Mouse (Mus musculus): Measurements from ENCODE around the gene C2cd4b. TPM values are rescaled to one million over a fixed set of nuclear protein-coding genes. Genes with fewer than 3 reads are reported as not detected.

The C2cd4b gene
- polyA plus RNA-seq (2014; fragmentation: Nextera tagmentation; extraction: Ambion mirVana) = 2.4 and 2.6 TPM in 2 replicates

DNA sequence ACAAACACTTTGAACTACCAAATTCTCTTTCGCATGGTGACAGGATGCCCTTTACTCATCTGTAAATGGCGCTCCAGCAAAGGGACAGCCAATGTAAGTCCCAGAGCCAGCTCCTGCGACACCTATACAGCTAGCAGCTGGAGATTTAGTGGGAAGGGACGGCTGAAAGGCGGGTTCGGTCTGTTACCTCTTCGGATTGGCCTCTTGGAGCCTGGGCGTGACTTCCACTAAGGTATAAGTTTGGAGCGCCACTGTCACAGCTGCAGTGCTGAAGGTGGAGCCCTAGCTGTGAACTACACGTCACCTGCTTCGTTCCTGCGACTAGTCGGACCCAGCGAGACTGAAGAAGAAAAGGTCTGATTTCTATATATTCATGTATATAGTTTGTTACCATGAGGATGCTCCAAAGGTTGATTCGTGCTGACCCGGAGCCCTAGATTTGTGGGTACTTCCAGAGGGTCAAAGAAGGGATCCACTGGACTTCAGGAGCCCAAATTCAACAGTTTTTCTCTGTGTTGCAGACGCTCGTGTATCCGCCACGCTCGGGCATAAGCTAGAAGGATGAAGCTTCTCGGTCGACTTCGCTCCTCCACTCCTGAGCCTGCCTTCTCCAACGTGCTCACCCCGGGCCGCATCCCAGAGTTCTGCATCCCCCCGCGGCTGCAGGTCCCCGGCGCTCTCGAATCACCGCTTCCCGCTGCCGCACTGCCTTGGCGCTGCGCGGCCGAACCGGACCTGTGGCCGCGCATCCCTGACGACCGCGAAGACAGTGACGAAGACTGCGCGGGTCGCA lies at the start of gene C2cd4b:
Gene C2cd4b (plus strand): TSS at position 275 of the 793 bp plus-strand sequence.
- peak within 1 kb of the TSS; percentile 75 to 84 for H3K27ac ChIP-seq (replicated peaks in 1 of 2; ENCODE audit: control insufficient read depth in 1 of 2, insufficient read depth in 1 of 2, low read depth in 2 of 2, low read length in 2 of 2)
- H3K4me2 ChIP-seq (ENCODE audit: low read length) = peak within 1 kb of the TSS; percentile 92

DNA sequence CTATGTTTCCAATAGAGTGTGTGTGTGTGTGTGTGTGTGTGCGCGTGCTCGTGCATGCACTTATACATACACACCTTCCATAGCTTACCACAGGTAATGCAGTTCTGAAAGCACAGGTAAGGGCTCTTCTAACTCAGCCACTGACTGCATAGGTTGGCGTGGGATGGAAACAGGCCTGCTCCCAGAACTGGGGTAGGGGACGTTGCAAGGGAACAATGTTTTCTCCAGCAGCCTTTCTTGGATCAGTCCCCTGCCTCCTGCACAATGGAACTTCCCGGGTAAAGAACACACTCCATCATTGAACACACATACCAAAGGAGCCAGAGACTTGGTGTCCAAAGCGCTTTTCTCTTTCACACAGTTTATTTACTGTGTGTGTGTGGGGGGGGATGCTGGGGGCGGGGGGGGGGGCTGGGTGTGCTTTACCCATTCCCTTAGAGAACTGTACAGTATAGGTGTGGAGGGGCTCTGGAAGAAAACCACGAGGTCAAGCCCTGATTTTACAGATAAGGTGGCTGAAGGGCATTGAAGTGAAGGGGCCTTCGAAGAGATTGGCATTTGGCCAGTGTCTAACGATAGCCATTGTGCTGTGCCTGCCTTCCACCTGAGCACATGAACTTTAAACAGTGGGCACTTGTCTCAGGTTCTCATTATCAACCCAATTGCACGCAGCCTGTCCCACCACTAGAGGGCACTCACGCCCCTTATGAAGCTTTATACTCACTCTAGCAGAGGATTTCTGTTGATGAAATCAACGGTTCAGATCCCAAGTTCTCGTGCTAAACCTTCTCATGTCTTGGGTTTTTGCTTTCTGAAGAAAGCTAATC lies 48.0 kb upstream of the C2cd4b start:
- no peaks in the 10 kb centered on the region for H3K4me1 ChIP-seq (ENCODE audit: control insufficient read depth in 2 of 2, insufficient read depth in 2 of 2, low read length in 2 of 2)
- 33% methylated on average over 15 of the region's 15 CpGs for WGBS
- H3K9me3 ChIP-seq (ENCODE audit: control insufficient read depth, low read length) = no peaks in the 10 kb centered on the region
- H3K4me2 ChIP-seq (ENCODE audit: low read length) = no peak overlapping the region
- no peak overlapping the region for H3K9ac ChIP-seq (ENCODE audit: low read length)
- no peaks in the 10 kb centered on the region for H3K36me3 ChIP-seq (ENCODE audit: control insufficient read depth, insufficient read depth, low read length)
- ATAC-seq (ENCODE audit: insufficient number of reproducible peaks, insufficient read depth, low FRiP score, low read depth) = no peak
- H3K27ac ChIP-seq (replicated peaks in 1 of 2; ENCODE audit: control insufficient read depth in 1 of 2, insufficient read depth in 1 of 2, low read depth in 2 of 2, low read length in 2 of 2) = no peak overlapping the region
- no peaks in the 10 kb centered on the region for H3K27me3 ChIP-seq (ENCODE audit: control insufficient read depth, insufficient read depth, low read length)
- H3K4me3 ChIP-seq (ENCODE audit: control insufficient read depth in 1 of 2, insufficient read depth in 1 of 2, low read depth in 1 of 2, low read length in 2 of 2) = no peak overlapping the region

More for the DNA sequence above, at the start of gene C2cd4b:
- Histone ChIP-seq H3K9me3 (ENCODE audit: control insufficient read depth, low read length) (peaks cover 4% of the 10 kb centered on the region), H3K36me3 (ENCODE audit: control insufficient read depth, insufficient read depth, low read length) (no peaks in the 10 kb centered on the region), H3K9ac (ENCODE audit: low read length) (peak within 1 kb of the TSS; percentile 79), H3K4me1 (ENCODE audit: control insufficient read depth in 2 of 2, insufficient read depth in 2 of 2, low read length in 2 of 2) (peaks cover 0 to 12% of the 10 kb centered on the region in 2 experiments; a peak in 2 of 4 replicates), H3K4me3 (ENCODE audit: control insufficient read depth in 1 of 2, insufficient read depth in 1 of 2, low read depth in 1 of 2, low read length in 2 of 2) (peak within 1 kb of the TSS; percentile 71 to 86), H3K27me3 (ENCODE audit: control insufficient read depth, insufficient read depth, low read length) (peaks cover 23% of the 10 kb centered on the region)
- 3% methylated on average over 49 of the region's 49 CpGs for WGBS
- ATAC-seq (ENCODE audit: insufficient number of reproducible peaks, insufficient read depth, low FRiP score, low read depth) = peak; percentile 62

DNA sequence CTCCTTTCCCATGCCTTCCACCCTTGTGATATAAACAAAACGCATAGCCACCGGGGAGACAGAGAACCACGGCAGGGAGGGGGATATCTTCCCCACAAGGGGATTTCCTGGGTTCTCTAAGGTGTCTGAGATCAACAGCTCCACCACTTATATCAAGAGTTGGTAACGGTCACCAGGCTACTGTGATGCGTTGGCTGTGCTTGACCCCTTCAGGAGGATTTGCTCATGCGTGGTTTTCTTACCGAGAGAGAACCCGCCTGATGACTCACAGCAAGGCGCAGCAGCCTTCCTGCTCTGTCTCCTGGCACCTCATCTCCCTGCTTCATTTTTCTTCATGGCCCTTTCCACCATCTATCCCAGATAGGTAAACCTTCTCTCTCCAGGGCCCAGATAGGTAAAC lies 47.1 kb upstream of the C2cd4b start:
- no peak overlapping the region for H3K27ac ChIP-seq (replicated peaks in 1 of 2; ENCODE audit: control insufficient read depth in 1 of 2, insufficient read depth in 1 of 2, low read depth in 2 of 2, low read length in 2 of 2)
- no peaks in the 10 kb centered on the region for H3K9me3 ChIP-seq (ENCODE audit: control insufficient read depth, low read length)
- H3K9ac ChIP-seq (ENCODE audit: low read length) = no peak overlapping the region
- no peak overlapping the region for H3K4me3 ChIP-seq (ENCODE audit: control insufficient read depth in 1 of 2, insufficient read depth in 1 of 2, low read depth in 1 of 2, low read length in 2 of 2)
- no peaks in the 10 kb centered on the region for H3K4me1 ChIP-seq (ENCODE audit: control insufficient read depth in 2 of 2, insufficient read depth in 2 of 2, low read length in 2 of 2)
- no peaks in the 10 kb centered on the region for H3K27me3 ChIP-seq (ENCODE audit: control insufficient read depth, insufficient read depth, low read length)
- WGBS = 68% methylated on average over 9 of the region's 9 CpGs
- ATAC-seq (ENCODE audit: insufficient number of reproducible peaks, insufficient read depth, low FRiP score, low read depth) = no peak
- no peaks in the 10 kb centered on the region for H3K36me3 ChIP-seq (ENCODE audit: control insufficient read depth, insufficient read depth, low read length)
- no peak overlapping the region for H3K4me2 ChIP-seq (ENCODE audit: low read length)

GRCm38 (mm10) chr9:67717081-67717480 lies 42.2 kb upstream of the C2cd4b start:
- Histone ChIP-seq H3K4me2 (ENCODE audit: low read length) (no peak overlapping the region), H3K9ac (ENCODE audit: low read length) (no peak overlapping the region), H3K27ac (replicated peaks in 1 of 2; ENCODE audit: control insufficient read depth in 1 of 2, insufficient read depth in 1 of 2, low read depth in 2 of 2, low read length in 2 of 2) (no peak overlapping the region), H3K9me3 (ENCODE audit: control insufficient read depth, low read length) (no peaks in the 10 kb centered on the region), H3K27me3 (ENCODE audit: control insufficient read depth, insufficient read depth, low read length) (no peaks in the 10 kb centered on the region), H3K36me3 (ENCODE audit: control insufficient read depth, insufficient read depth, low read length) (no peaks in the 10 kb centered on the region), H3K4me1 (ENCODE audit: control insufficient read depth in 2 of 2, insufficient read depth in 2 of 2, low read length in 2 of 2) (no peaks in the 10 kb centered on the region), H3K4me3 (ENCODE audit: control insufficient read depth in 1 of 2, insufficient read depth in 1 of 2, low read depth in 1 of 2, low read length in 2 of 2) (no peak overlapping the region)
- ATAC-seq (ENCODE audit: insufficient number of reproducible peaks, insufficient read depth, low FRiP score, low read depth) = no peak
- 84% methylated on average over 3 of the region's 3 CpGs for WGBS

GRCm38 (mm10) chr9:67718596-67718995 lies 40.6 kb upstream of the C2cd4b start:
- no peak overlapping the region for H3K27ac ChIP-seq (replicated peaks in 1 of 2; ENCODE audit: control insufficient read depth in 1 of 2, insufficient read depth in 1 of 2, low read depth in 2 of 2, low read length in 2 of 2)
- no peak for ATAC-seq (ENCODE audit: insufficient number of reproducible peaks, insufficient read depth, low FRiP score, low read depth)
- no peaks in the 10 kb centered on the region for H3K36me3 ChIP-seq (ENCODE audit: control insufficient read depth, insufficient read depth, low read length)
- H3K4me3 ChIP-seq (ENCODE audit: control insufficient read depth in 1 of 2, insufficient read depth in 1 of 2, low read depth in 1 of 2, low read length in 2 of 2) = no peak overlapping the region
- H3K27me3 ChIP-seq (ENCODE audit: control insufficient read depth, insufficient read depth, low read length) = no peaks in the 10 kb centered on the region
- H3K9me3 ChIP-seq (ENCODE audit: control insufficient read depth, low read length) = no peaks in the 10 kb centered on the region
- no peak overlapping the region for H3K9ac ChIP-seq (ENCODE audit: low read length)
- WGBS = 49% methylated on average over 3 of the region's 3 CpGs
- no peak overlapping the region for H3K4me2 ChIP-seq (ENCODE audit: low read length)
- H3K4me1 ChIP-seq (ENCODE audit: control insufficient read depth in 2 of 2, insufficient read depth in 2 of 2, low read length in 2 of 2) = no peaks in the 10 kb centered on the region

- H3K4me3 ChIP-seq (ENCODE audit: control insufficient read depth in 1 of 2, insufficient read depth in 1 of 2, low read depth in 1 of 2, low read length in 2 of 2) = no peak overlapping the region
- 78% methylated on average over 3 of the region's 3 CpGs for WGBS
- H3K4me2 ChIP-seq (ENCODE audit: low read length) = no peak overlapping the region
- no peaks in the 10 kb centered on the region for H3K9me3 ChIP-seq (ENCODE audit: control insufficient read depth, low read length)
- no peak overlapping the region for H3K27ac ChIP-seq (replicated peaks in 1 of 2; ENCODE audit: control insufficient read depth in 1 of 2, insufficient read depth in 1 of 2, low read depth in 2 of 2, low read length in 2 of 2)
- H3K36me3 ChIP-seq (ENCODE audit: control insufficient read depth, insufficient read depth, low read length) = no peaks in the 10 kb centered on the region
- no peaks in the 10 kb centered on the region for H3K27me3 ChIP-seq (ENCODE audit: control insufficient read depth, insufficient read depth, low read length)
- no peak overlapping the region for H3K9ac ChIP-seq (ENCODE audit: low read length)
- H3K4me1 ChIP-seq (ENCODE audit: control insufficient read depth in 2 of 2, insufficient read depth in 2 of 2, low read length in 2 of 2) = no peaks in the 10 kb centered on the region
- no peak for ATAC-seq (ENCODE audit: insufficient number of reproducible peaks, insufficient read depth, low FRiP score, low read depth)
Observed at GRCm38 (mm10) chr9:67720150-67720549, 39.1 kb upstream of the C2cd4b start.

DNA sequence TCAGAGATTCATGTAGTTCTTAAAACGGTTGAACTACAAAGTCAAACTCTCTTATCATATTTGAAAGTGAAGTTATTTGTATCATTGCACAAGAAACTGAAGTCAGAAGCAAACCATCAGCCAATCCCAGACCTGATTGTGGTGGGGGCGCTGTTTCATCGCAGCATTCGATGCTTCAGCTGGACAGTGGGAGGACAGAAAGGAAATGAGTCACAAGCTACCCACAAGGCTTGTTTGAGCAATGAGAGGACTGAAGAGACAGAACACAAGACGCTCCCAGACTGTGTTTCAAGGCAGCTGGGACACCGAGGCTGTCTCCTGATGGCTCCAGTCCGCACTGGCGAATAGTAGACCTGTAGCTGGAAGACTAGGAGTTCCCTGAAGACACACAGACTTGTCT lies 36.9 kb upstream of the C2cd4b start:
- ATAC-seq (ENCODE audit: insufficient number of reproducible peaks, insufficient read depth, low FRiP score, low read depth) = no peak
- 75% methylated on average over 8 of the region's 8 CpGs for WGBS

More for the DNA sequence above, 36.9 kb upstream of the C2cd4b start:
- no peaks in the 10 kb centered on the region for H3K27me3 ChIP-seq (ENCODE audit: control insufficient read depth, insufficient read depth, low read length)
- H3K27ac ChIP-seq (replicated peaks in 1 of 2; ENCODE audit: control insufficient read depth in 1 of 2, insufficient read depth in 1 of 2, low read depth in 2 of 2, low read length in 2 of 2) = no peak overlapping the region
- H3K4me1 ChIP-seq (ENCODE audit: control insufficient read depth in 2 of 2, insufficient read depth in 2 of 2, low read length in 2 of 2) = no peaks in the 10 kb centered on the region
- no peaks in the 10 kb centered on the region for H3K36me3 ChIP-seq (ENCODE audit: control insufficient read depth, insufficient read depth, low read length)
- no peaks in the 10 kb centered on the region for H3K9me3 ChIP-seq (ENCODE audit: control insufficient read depth, low read length)
- no peak overlapping the region for H3K4me3 ChIP-seq (ENCODE audit: control insufficient read depth in 1 of 2, insufficient read depth in 1 of 2, low read depth in 1 of 2, low read length in 2 of 2)
- no peak overlapping the region for H3K4me2 ChIP-seq (ENCODE audit: low read length)
- H3K9ac ChIP-seq (ENCODE audit: low read length) = no peak overlapping the region
